Mouse (Mus musculus): ENCODE results near the gene Hp.

Gene Hp

DNA sequence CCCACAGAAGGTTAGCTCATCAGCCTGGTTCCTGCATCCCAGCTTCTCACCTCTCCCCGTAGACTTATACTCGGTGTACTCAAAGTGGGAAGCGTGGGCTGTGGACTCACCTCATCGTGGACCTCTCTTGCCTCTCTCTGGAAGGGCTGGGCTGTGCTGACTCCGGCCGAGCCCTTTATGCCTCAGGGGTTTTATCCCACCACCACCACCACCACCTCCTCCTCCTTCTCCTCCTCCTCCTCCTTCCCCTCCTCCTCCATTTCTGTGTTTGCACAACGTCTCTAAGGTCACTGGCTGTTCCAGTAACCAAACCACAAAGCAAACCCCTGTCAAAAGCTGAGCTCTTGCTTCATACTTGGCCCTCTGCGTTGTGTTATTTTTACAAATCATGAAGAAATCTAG is at the start of gene Hp:
TSS of gene Hp (minus strand) at position 273 of the 402 bp plus-strand sequence.
- DNase-seq (ENCODE audit: low spot score in 2 of 2), result no peak

DNA sequence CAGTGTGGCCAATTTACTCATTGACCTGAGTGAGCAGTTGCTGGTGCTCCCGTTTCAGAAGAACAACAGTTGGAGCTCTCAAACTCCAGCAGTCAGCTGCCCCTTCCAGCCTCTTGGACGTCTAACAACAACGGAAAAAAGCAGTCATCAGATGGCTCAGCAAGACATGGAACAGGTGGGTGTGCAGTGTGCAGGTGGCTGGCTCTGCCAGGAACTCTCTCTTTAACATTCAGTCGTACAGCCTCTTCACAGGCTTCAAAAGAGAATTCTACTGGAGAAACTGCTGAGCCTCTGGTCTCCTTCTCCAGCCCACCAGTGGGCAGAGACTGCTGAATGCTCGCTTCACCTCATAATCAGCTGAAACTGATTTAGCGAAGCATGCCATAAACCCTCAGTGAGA is 49.7 kb upstream of the Hp start:
- peak in 1 of 2 experiments; percentile 7 for DNase-seq (ENCODE audit: low spot score in 2 of 2)

DNA sequence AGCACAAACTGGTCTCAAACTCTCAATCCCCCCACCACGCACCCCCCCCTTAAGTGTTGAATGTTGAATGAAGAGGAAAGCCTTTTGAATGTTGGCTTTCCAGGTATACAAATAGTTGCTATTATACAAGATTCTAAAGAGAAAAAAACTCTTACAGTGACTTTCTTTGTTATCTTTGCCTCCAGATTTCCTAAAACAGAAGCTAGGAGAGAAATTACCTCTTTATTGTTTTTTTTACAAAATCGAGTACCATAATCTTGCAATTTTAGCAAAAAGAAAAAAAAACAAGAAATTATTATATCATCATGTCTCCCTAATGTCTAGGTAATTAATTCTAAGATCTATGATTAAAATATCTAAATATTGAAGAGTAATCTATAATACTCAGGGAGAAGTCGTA is 36.6 kb upstream of the Hp start:
- no peak for DNase-seq (ENCODE audit: low spot score in 2 of 2)

DNA sequence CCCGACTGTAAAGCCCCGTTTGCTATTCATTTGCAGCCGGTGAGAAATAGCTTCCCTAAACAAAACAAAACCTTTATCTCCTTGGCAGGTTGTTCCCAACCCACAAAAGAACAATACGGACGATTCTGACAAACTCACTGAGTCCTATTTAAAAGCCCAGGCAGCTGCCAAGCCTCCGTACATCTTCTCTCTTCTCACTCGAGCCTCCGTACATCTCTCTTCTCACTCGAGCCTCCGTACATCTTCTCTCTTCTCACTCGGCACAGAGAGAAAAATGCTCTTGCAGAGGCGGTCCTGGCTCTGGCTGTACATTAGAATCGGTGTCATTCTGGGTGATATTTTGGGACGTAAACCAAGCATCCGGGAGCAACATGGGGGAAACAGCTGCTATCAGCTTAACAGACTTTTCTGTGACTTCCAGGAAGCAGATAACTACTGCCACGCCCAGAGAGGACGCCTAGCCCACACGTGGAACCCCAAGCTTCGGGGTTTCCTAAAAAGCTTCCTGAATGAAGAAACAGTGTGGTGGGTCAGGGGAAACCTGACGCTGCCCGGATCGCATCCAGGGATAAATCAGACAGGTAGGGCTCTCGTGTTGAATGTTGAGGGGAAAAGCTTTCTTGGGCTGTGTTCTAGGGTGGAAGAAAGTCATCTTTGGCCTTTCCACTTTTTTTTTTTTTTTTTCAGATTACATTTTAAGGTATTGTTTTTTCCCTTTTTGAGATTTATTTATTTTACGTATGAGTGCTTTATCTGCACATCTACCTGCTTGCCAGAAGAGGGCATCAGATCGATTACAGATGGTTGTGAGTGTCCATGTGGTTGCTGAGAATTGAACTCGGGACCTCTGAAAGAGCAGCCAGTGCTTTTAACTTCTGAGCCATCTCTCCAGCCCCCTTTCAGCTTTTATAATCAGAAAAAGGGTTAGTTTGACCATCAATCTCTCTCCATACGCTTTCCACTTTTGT is 35.6 kb upstream of the Hp start, which contains the start of gene Pkd1l3:
TSS of gene Pkd1l3 (plus strand) at position 275 of the 968 bp plus-strand sequence.
- DNase-seq (ENCODE audit: low spot score in 2 of 2), result no peak

DNA sequence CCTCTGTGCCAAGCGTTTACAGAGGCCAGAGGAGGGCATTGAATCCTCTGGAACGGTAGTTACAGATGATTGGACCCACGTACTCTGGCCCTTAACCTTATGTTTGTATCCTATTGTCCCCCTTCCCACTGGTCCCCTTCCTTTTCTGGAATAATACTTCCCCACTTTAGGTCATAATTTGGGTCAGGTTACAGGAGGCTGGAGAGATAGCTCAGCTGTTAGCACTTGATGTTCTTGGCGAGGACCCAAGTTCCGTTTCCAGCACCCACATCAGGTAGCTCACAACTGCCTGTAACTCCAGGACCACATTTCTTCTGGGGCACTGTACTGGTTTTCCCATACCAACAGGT is 30.2 kb upstream of the Hp start:
- no peak for DNase-seq (ENCODE audit: low spot score in 2 of 2)

DNA sequence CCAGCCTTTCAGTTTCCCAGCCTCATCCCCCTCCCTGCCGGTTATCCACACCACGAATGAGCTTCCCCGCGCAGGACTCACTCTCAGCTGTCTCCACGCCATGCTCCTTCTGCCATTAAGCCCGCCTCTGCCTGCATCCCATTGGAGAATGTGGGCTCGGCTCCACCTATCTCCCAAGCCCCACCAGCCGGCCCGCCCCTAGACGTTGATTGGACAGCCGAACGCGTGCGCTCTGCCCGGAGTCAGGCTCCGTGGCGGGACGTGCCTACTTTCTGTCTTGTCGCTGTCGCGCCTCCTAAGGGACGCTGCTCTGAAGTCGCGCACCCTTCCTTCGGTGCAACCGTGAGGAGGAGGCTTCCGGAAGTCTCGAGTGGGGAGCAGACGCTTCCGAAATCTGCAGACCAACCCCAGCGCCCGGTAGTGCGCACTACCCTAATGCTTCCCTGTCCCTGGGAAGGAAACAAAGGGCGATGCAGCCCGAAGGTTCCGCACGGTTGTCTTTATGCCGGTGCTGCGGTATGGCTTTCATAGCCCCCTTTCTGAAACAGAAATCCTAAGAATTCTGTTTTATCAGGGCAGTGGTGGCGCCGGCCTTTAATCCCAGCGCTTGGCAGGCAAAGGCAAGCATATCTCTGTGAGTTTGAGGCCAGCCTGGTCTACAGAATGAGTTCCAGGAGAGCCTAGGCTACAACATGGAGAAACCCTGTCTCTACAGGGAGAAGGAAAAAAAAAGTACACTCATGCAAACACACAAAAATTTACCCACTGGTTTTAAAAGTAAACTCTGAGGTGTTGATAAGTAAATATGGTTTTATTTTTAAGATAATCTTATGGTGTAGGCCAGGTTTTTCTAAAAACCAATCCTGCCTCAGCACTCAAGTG is 29.5 kb upstream of the Hp start, which contains the start of gene Dhodh:
TSS of gene Dhodh (minus strand) at position 403 of the 882 bp plus-strand sequence.
- peak; percentile 96 to 97 for DNase-seq (ENCODE audit: low spot score in 2 of 2)

DNA sequence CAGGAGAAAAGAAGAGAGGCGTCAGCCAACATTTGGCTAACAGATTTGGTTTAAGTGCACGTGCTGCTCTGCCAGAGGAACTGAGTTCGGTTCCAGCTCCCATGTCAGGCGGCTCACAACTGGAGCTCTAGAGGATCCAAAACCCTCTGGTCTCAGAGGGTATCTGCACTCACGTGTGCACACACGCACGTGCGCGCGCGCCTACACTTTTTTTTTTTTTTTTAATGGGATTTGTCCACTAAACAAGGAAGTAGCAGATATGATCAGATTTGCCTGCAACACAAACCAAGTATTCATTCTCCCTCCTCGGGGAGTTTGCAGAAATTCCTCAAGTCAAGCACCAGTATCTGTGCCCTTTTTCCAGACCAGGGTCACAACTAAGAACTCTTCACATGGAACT is 28.7 kb upstream of the Hp start:
- no peak for DNase-seq (ENCODE audit: low spot score in 2 of 2)

DNA sequence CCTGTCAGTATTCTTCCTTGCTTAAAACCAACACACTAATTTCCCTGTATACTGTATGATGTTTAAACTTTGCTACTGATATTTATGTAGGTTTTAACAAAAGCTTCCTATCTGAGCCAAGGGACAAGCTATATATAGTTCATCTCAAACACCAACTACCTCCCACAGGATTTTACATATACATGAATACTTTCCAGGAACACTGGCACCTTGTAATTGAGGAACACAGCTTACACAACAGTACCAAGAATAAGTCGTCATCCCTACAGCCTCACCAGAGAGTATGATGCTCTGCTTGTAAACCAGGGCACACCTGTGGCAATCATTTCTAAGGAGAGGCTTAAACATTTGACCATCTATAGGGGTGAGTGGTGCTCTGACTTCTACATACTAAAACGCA is 27.8 kb upstream of the Hp start:
- DNase-seq (ENCODE audit: low spot score in 2 of 2), result no peak

DNA sequence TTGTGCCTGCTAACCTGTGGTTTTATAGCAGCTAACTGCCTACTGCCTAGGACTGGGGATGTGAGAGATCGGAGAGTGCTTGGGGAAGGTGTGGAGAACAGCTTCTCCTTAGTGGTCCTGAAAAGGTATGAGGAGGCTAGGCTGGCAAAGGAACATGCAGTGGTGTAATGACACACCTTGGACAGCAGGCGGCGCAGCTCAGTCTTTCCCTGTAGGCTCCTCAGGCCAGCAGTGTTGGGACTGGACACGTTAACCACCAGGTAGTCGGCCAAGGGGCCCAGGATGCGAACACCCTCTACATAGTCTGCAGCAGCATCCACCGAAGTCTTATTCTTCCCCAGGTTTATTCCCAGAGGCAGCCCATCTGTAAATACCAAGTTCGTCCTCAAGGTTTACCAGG is 16.9 kb upstream of the Hp start:
- no peak for DNase-seq (ENCODE audit: low spot score in 2 of 2)

DNA sequence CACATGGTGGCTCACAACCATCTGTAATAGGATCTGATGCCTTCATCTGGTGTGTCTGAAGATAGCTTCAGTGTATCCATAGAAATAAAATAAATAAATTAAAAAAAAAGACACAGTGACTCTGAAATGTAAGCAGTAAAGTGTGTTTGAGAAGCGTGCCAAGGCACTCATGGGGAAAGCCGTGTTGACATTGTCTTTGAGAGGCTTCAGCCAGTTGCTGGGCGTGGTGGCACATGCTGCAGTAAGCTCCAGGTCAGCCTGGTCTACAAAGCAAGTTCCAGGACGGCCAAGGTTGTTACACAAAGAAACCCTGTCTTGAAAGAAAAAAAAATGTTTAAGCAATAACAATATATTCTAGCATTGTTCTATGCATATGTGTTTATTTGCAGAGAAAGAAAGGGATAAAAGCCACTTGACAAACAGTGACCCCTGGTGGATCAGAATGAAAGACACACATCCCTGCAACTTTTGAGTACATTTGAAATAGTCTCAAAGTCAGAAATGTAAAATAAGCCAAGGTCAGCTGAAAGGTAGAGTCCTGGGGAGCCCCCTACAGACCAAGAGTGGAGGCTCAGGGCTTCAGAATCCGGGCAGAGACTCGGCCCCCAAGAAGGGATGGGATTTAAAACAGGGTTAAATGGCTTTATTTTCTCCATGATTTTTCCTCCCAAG is 14.3 kb upstream of the Hp start:
- DNase-seq (ENCODE audit: low spot score in 2 of 2), result no peak

DNA sequence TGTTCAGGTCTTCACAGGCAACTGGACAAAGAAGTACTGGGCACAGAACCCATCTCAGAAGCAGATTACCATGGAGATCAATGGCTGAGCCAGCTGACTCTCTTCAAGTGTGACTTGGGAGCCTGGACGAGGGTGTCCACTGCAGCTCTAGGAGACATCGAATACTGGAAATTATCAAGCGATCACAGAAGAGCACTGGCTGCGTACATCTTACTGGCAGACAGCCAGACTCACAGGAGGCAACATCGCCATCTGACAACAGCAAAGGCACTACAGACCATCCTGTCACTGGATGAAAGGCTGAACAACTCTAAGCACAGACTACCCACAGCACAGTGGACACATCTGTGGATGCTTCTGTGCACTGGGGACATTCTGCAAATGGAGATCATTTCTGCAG is 13.2 kb upstream of the Hp start:
- no peak for DNase-seq (ENCODE audit: low spot score in 2 of 2)

DNA sequence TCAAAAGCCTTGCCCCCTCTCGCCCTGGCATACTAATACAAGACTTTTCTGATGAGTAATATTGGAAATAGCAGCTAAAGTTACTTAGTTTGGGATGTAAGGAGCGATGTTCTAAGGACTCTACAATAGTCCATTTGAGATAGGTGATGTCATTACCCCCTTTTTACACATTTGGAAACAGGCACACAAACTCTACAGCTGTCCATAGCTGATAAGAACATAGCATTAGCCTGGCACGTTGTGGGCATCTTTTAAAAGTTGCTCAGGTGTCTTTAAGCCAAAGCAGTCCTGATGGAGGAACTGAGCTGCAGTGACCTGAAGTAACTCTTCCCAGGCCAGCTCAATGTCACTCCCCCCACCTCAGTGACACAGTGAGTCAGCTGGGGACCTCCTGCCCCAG is 12.4 kb upstream of the Hp start:
- no peak for DNase-seq (ENCODE audit: low spot score in 2 of 2)

DNA sequence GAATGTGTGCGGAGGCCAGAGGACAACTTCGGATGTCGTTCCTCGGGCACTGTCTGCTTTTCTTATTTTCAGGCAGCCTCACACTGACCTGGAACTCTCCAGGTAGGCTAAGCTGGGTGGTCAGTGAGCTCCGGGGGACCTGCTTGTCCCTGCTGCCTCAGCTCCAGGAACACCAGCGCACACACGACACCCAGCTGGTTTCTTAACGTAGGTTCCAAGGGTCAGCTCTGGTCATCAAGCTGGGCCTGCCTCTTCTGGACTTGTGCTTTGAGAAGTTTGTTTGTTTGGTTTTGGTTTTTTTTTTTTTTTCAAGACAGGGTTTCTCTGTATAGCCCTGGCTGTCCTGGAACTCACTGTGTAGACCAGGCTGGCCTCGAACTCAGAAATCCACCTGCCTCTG is 11.9 kb upstream of the Hp start:
- DNase-seq (ENCODE audit: low spot score in 2 of 2), result no peak

DNA sequence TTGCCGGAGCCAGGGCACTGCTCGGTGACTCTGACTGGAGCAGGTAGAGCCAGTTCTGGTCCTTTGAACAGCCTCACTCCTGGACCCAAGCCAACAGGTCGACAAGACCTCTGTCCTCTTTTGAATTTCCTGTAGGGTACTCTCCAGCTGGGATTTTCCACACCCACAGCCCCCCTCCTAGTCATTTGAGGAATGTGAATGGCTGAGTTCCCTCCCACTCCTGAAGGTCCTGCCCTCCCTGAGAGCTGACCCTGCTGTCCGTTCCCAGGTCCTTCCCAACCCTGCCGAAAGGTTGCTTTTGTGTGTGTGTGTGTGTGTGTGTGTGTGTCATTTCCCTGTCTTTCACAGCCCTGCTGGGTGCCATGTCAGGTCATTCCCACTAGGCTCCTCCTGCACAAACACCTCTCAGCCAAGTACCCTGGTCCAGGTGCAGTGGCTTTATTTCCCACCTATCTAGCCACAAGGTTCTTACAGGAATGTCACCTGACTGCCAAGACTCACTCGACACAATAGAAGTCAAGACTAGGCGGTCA is 8.1 kb upstream of the Hp start:
- no peak for DNase-seq (ENCODE audit: low spot score in 2 of 2)

DNA sequence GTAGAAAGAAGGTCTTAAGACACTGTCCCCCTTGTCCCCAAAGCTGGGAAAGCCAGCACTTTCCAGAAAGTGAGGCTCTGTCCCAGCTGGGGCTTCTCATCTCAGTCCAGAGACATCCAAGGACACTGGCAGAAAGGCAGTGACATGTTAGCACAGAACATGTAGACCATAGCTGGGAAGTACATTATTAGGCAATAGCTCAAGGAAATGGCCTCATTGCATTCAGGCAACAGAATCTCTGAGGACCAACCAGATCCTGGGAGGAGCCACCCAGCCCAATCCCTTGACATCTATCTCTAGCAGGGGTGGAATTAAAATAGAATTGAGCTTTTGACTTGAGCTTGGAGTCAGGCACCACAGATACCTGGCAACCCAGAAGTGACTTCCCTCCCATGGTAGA is 6.7 kb upstream of the Hp start:
- no peak for DNase-seq (ENCODE audit: low spot score in 2 of 2)

DNA sequence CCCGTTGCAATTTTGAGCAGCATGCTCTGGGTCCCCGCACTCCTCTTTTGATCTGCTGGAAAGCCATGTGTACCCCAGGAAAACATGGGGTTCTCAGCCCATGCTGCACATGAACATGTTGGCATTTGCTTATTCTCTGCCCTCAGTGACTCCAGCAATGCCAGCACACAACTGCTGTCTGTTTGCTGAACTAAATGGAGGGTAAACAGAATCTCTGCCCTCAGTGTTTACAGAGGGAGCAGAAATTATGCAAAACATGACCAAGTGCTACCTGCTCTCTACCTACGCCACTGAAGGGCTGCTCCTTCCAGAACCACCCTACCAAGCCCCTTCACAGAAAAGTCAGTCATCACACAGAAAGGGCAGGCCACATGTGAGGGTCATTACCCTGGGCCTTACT is 5.9 kb upstream of the Hp start:
- no peak for DNase-seq (ENCODE audit: low spot score in 2 of 2)

DNA sequence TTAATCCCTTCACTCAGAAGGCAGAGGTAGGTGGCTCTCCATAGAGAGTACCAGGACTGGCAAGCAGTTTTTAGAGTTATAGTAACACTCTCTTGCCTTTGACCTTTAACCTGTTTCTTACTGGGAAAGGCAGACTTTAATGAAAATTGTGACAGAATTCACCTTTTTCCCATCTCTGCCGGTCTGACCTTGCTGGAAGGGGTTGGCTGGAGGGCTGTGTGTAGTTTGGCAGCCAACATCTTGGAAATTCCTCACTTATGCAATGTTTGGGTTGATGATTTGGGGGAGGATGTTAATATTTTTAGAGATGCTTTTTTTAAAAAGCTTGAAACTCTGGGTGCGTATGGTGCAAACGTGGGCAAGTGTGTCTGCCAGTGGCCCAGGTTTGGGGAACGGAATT is 5.3 kb upstream of the Hp start:
- no peak for DNase-seq (ENCODE audit: low spot score in 2 of 2)

DNA sequence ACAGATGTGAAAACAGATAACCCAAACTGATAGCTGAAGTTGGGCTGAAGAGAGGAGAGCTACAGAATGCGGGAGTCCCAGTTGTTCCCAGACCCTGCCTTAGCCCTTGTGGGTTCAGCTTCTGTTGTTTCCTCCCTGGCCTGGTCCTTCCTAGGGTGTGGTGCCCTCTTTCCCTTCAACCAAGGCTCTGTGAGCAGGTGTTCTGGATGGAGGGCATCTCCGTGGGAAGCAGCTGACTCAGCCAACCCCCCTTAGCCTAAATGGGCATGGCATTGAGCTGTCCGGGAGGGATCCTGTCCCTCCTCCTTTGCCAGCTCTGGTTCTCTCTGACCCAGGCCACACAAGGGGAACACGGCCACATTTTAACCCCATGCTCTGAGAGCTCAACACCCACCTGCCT is 2.7 kb downstream of the Hp start:
- no peak for DNase-seq (ENCODE audit: low spot score in 2 of 2)

DNA sequence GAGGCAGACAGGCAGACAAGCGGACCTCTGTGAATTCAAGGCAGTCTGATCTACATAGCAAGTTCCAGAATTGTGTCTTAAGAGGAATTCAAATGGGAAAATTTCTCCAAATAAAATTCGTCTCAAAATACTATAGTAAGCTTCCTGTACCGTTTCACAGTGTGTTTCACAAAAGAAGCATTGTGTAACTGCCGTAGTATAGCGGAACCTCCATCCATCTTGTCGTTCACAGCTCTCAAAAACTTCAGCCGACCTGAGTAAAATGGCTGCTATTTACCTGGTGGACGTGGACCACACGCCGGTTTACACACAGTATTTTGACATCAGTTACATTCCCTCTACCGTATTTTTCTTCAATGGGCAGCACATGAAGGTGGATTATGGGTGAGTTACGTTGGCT is 7.8 kb downstream of the Hp start:
- no peak for DNase-seq (ENCODE audit: low spot score in 2 of 2)

DNA sequence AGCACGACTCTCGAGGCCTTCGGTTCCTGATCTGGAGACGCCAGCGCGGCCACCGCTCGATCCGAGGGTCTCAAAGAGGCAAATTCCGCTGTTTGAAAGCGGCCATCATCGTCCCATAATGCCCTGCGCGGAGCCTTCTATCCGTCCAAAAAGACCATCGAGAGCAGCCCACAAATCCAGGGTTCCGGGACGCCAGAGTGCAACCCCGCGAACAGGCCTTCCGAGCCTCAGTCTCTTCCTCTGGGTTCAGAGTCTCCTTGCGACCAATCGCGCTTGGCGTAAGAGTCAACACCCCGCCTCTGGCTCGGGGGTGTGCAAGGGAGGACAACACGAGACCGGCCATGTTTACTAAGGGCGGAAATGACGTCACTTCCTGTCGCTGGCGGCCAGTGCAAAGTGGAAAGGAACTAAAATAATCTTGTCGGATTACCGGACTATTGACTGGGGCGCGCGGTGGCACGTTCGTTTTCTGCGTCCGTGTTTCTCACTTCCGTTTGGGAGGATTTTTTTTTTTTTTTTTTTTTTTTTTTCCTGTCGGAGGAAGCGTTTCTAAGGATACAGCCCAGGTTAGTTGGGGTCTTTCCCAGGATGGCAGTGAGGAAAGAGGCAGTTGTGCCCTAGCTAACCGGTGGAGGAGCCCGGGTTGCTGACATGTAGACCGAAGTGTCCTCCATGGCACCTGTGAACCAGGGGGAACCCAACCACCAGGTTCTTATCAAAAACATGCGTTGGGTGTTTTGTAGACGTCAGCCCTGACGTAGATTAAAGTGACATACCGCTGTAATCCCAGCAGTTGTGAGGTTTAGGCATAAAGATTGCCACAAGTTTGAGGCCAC is 13.3 kb downstream of the Hp start, which contains the start of the genes Dhx38 and Txnl4b:
TSS of gene Dhx38 (minus strand) at position 364 of the 836 bp plus-strand sequence.
TSS of gene Txnl4b (plus strand) at position 395 of the 836 bp plus-strand sequence.
- peak; percentile 96 to 99 for DNase-seq (ENCODE audit: low spot score in 2 of 2)

DNA sequence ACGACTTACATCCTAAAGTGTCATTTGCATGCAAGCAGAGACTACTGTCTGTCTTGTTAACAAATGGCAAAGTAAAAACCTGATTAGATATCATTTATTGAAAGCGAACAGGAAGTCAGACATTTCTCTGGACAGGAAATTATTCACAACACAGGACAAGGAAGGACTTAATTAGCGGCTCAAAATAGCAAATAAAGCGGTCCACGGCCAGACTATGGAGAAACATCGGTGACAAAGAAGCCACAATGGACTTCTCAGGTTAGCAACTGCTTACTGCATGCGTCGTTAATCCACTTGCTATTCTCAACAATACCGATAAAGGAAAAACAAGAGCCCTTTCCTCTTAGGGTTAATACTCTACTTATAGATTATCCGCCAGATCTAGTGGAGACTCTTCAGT is 14.2 kb downstream of the Hp start:
- DNase-seq (ENCODE audit: low spot score in 2 of 2), result no peak

Measured in frontal cortex, postnatal 14 days (tissue).